ENCODE assay signal across 17 mouse cellular contexts in the genomic region with DNA sequence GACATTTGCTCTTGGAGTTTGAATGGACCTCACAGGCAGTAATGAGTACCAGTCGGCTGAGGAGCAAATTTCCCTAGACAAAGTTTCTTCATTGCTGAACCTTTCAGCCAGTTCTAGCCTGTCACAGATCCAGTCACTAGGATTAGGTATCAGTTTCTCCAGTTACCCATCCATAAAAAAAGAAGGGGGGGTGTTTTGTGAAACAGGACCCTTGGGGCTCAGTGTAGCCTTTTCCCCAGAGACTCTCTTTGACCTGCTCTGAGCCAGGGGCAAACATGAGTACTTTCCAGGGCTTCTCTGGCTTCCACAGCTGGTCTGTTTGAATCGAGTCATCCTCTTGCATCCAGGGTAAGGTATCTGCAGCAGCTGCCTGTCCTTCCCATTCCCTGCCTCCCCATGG. TPM values are rescaled to one million over a fixed set of nuclear protein-coding genes. Genes with fewer than 3 reads are reported as not detected.
"Had no signal": no experiment of that assay in that cellular context is flagged by ENCODE, and none has a peak within 500 bp of the region (broad histone marks: within the 10 kb centered on the region; RNA-seq: fewer than 3 reads in every experiment).

No protein-coding gene starts in this region.

- H3K36me3 ChIP-seq: midbrain, embryonic 15.5 days; neural tube, embryonic 12.5 days; stomach, embryonic 15.5 days had no signal

- H3K9ac ChIP-seq: lung, embryonic 14.5 days; midbrain, embryonic 13.5 days; midbrain, embryonic 15.5 days; neural tube, embryonic 12.5 days; stomach, embryonic 15.5 days had no signal

- H3K4me2 ChIP-seq: lung, embryonic 14.5 days; midbrain, embryonic 11.5 days; midbrain, embryonic 13.5 days; midbrain, embryonic 15.5 days; neural tube, embryonic 12.5 days; stomach, embryonic 15.5 days had no signal

- H3K27ac ChIP-seq: macrophage; midbrain, embryonic 13.5 days; midbrain, embryonic 15.5 days; neural tube, embryonic 12.5 days; stomach, embryonic 15.5 days; stomach, postnatal 0 days had no signal

- ATAC-seq: midbrain, embryonic 13.5 days; midbrain, embryonic 15.5 days had no signal

- H3K9me3 ChIP-seq: midbrain, embryonic 15.5 days; neural tube, embryonic 12.5 days; stomach, embryonic 15.5 days had no signal

- DNase-seq: right cerebral cortex, postnatal 14 days; thymus, adult 2 months; thymus, postnatal 25 days; thymus, postnatal 4 days had no signal

- H3K4me3 ChIP-seq: megakaryocyte, embryonic 14.5 days; midbrain, embryonic 13.5 days; midbrain, embryonic 15.5 days; neural tube, embryonic 12.5 days; stomach, embryonic 15.5 days had no signal

RNA-seq across cellular contexts. Expression of a gene that starts 5.4 kb away (rescaled TPM):
- total RNA-seq: megakaryocyte progenitor cell, adult 5-6 weeks; monocyte, adult 5-6 weeks; neutrophil, adult 5-6 weeks had no signal
- polyA plus RNA-seq: lung, embryonic 14.5 days; macrophage; spleen, adult 2 months; thymus, adult 2 months had no signal
